Mouse (Mus musculus) liver, embryonic 12.5 days (tissue): ENCODE measurements at regions not wholly inside any gene's neighbourhood (a gene's known extent, or its start where the extent isn't known, plus 50 kb on each side); places are given as distances from the start of the nearest gene placed in this dataset.

Source experiments
- ATAC-seq: fragments of 200-750 bp; cut with Nextera tagmentation; 2 replicates; pipeline ENCODE4 v1.8.0; 2017; ENCODE audit warnings: moderate number of reproducible peaks, mild to moderate bottlenecking, moderate library complexity
- H3K27ac ChIP-seq: fragments of 300-500 bp; sonication (generic); 2 replicates; pipeline ENCODE4 v1.5.1; 2016; ENCODE audit warnings: mild to moderate bottlenecking
- H3K27me3 ChIP-seq: fragments of 300-500 bp; sonication (generic); replicated peaks from 2 replicates; pipeline ENCODE4 v1.6.1; 2016; ENCODE audit warnings: mild to moderate bottlenecking, moderate library complexity
- H3K36me3 ChIP-seq: fragments of 300-500 bp; sonication (generic); 2 replicates; pipeline ENCODE4 v1.6.1; 2016; ENCODE audit warnings: mild to moderate bottlenecking, moderate library complexity
- H3K4me1 ChIP-seq: fragments of 300-500 bp; sonication (generic); 2 replicates; pipeline ENCODE4 v1.6.1; 2016
- H3K4me2 ChIP-seq: fragments of 300-500 bp; sonication (generic); 2 replicates; pipeline ENCODE4 v1.6.1; 2016; ENCODE audit warnings: mild to moderate bottlenecking, moderate library complexity
- H3K4me3 ChIP-seq: fragments of 300-500 bp; sonication (generic); 2 replicates; pipeline ENCODE4 v1.5.1; 2016; ENCODE audit warnings: mild to moderate bottlenecking, moderate library complexity
- H3K9ac ChIP-seq: fragments of 300-500 bp; sonication (generic); 2 replicates; pipeline ENCODE4 v1.6.1; 2016; ENCODE audit warnings: mild to moderate bottlenecking, moderate library complexity
- H3K9me3 ChIP-seq: fragments of 300-500 bp; sonication (generic); replicated peaks from 2 replicates; pipeline ENCODE4 v1.6.1; 2016; ENCODE audit warnings: mild to moderate bottlenecking, moderate library complexity
- WGBS: fragments of 180-500 bp; shearing (Covaris S2); methylation state at CpG from one replicate; pipeline ENCODE4 v1.1.7; 2016; ENCODE audit not compliant: insufficient replicate concordance; 5-methylcytosine and 5-hydroxymethylcytosine counted together

DNA sequence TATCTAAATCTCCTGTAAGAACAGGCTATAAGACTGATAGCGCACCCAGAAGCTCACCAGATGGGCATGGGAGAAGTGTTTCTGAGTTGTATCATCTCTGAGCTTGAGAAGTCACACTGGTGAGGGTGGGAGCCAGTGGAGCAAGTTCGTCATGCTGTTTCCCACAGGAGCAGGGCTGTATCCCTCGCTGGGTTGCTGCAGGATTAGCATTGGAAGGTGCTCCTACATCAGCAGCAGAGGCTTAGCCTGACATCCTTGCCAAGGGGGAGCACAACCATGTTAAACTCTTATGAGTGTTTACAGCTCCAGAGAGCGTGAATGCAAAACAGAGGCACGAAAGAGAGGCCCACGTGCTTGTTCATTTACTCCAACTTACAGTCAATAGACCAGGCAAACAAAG lies 395.4 kb upstream of the Atp11b start:
- no peak for ATAC-seq

DNA sequence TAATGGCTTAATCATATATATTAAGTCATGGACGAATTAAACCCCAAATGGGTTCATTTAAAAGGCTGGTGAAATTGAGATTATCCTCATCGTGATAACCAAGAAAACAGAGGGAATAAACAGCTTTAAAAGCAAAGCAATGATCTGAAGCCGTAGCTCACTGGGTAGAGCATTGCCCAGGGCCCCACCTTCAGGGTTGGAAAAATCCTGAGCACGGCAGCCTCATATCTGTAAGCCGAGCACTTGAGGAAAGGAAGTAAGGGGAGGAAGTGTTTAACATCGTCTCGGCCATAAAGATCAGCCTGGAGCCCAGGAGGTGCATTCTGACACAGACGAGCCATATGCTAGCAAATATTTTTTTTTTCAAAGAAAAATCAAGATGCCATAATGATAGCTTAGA lies 394.6 kb upstream of the Atp11b start:
- WGBS: 32% methylated on average over 8 of the region's 8 CpGs
- no peaks in the 10 kb centered on the region for H3K4me1 ChIP-seq
- ATAC-seq: no peak
- no peak overlapping the region for H3K4me3 ChIP-seq
- H3K36me3 ChIP-seq: no peaks in the 10 kb centered on the region
- H3K9me3 ChIP-seq: no peaks in the 10 kb centered on the region
- no peaks in the 10 kb centered on the region for H3K27me3 ChIP-seq
- no peak overlapping the region for H3K27ac ChIP-seq
- H3K9ac ChIP-seq: no peak overlapping the region
- no peak overlapping the region for H3K4me2 ChIP-seq

More for the DNA sequence above, 395.4 kb upstream of the Atp11b start:
- H3K27ac ChIP-seq: no peak overlapping the region
- no peaks in the 10 kb centered on the region for H3K36me3 ChIP-seq
- H3K4me1 ChIP-seq: no peaks in the 10 kb centered on the region
- no peaks in the 10 kb centered on the region for H3K27me3 ChIP-seq
- H3K4me3 ChIP-seq: no peak overlapping the region
- H3K9me3 ChIP-seq: no peaks in the 10 kb centered on the region
- WGBS: 65% methylated on average over 6 of the region's 6 CpGs
- no peak overlapping the region for H3K4me2 ChIP-seq
- H3K9ac ChIP-seq: no peak overlapping the region

DNA sequence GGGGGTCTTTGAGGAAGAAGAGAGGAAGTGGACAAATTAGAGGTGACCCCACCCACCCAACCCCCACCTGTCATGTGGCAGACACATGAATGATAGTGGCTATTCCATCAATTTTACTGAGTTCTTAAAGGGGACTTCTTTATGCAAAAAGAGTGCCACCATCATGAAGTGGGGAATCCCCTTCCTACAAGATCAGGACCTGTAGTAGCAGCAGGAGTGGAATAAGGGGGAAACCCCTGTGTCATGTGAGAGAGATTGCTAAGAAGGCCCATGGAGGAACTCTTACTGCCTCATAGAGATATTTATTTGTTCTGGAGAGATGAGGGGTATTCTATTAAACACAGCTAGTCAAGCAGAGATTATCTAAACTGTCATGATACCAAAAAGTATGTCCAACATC lies 393.4 kb upstream of the Atp11b start:
- no peak for ATAC-seq

DNA sequence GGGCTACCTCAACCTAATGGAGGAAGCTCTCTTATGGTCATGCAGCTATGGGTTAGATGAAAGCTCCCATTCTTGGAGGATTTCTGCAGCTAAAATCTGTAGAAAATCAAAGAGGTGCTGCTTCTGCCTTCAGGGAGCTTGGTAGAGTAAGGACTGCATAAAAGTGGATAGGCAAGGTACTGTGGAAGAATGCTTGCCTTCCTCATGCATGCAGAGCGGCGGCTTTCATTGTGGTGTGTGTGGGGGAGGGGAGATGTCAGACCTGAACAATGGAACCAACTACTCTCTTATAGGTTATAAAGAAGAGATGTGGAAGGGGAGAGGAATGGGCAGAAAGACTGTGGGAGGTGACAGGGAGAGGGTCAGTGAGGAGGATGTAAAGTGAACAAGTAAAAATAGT lies 392.8 kb upstream of the Atp11b start:
- Histone ChIP-seq H3K36me3 (no peaks in the 10 kb centered on the region), H3K9ac (no peak overlapping the region), H3K4me2 (no peak overlapping the region), H3K9me3 (no peaks in the 10 kb centered on the region), H3K4me1 (no peaks in the 10 kb centered on the region), H3K27ac (no peak overlapping the region), H3K4me3 (no peak overlapping the region), H3K27me3 (no peaks in the 10 kb centered on the region)
- ATAC-seq: no peak
- WGBS: 80% methylated on average over 2 of the region's 2 CpGs

More for the DNA sequence above, 393.4 kb upstream of the Atp11b start:
- no peaks in the 10 kb centered on the region for H3K9me3 ChIP-seq
- no peaks in the 10 kb centered on the region for H3K36me3 ChIP-seq
- H3K9ac ChIP-seq: no peak overlapping the region
- no peak overlapping the region for H3K4me3 ChIP-seq
- no peaks in the 10 kb centered on the region for H3K4me1 ChIP-seq
- H3K4me2 ChIP-seq: no peak overlapping the region
- H3K27me3 ChIP-seq: no peaks in the 10 kb centered on the region
- H3K27ac ChIP-seq: no peak overlapping the region

DNA sequence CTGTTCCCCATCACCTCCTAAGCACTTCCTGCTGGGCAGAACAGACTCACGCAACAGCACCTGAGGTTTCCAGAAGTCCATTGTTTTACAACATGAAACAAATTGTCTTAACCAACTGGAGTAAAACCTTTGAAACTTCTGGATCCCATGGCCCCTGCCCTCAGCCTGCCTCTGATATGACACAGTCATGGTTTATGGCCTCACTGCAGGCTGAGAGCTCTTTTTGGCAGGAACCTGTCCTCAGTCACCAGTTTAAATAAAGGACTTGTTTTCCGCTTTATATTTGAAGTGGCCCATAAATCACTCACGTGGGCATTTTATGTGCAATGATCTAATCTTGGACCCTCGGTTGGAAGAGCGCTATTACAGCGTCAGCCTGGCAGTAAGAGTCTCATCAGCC lies 388.5 kb upstream of the Atp11b start:
- no peaks in the 10 kb centered on the region for H3K36me3 ChIP-seq
- no peak overlapping the region for H3K9ac ChIP-seq
- H3K27ac ChIP-seq: no peak overlapping the region
- no peak overlapping the region for H3K4me3 ChIP-seq
- WGBS: 72% methylated on average over 6 of the region's 6 CpGs
- ATAC-seq: no peak
- no peak overlapping the region for H3K4me2 ChIP-seq
- no peaks in the 10 kb centered on the region for H3K4me1 ChIP-seq
- no peaks in the 10 kb centered on the region for H3K9me3 ChIP-seq
- no peaks in the 10 kb centered on the region for H3K27me3 ChIP-seq

- Histone ChIP-seq H3K27me3 (no peaks in the 10 kb centered on the region), H3K4me3 (no peak overlapping the region), H3K36me3 (no peaks in the 10 kb centered on the region), H3K27ac (no peak overlapping the region), H3K9ac (no peak overlapping the region), H3K9me3 (no peaks in the 10 kb centered on the region), H3K4me2 (no peak overlapping the region), H3K4me1 (no peaks in the 10 kb centered on the region)
- no peak for ATAC-seq
- 66% methylated on average over 1 of the region's 1 CpGs for WGBS
These were observed 381.6 kb upstream of the Atp11b start for GRCm38 (mm10) chr3:35372276-35372675.

GRCm38 (mm10) chr3:35387386-35387785 lies 366.5 kb upstream of the Atp11b start:
- Histone ChIP-seq H3K4me2 (no peak overlapping the region), H3K36me3 (no peaks in the 10 kb centered on the region), H3K27me3 (no peaks in the 10 kb centered on the region), H3K27ac (no peak overlapping the region), H3K9ac (no peak overlapping the region), H3K9me3 (no peaks in the 10 kb centered on the region), H3K4me3 (no peak overlapping the region), H3K4me1 (no peaks in the 10 kb centered on the region)
- ATAC-seq: no peak
- WGBS: 56% methylated on average over 5 of the region's 5 CpGs

- no peak overlapping the region for H3K9ac ChIP-seq
- H3K4me3 ChIP-seq: no peak overlapping the region
- WGBS: 82% methylated on average over 2 of the region's 2 CpGs
- H3K9me3 ChIP-seq: no peaks in the 10 kb centered on the region
- H3K27me3 ChIP-seq: no peaks in the 10 kb centered on the region
- H3K4me2 ChIP-seq: no peak overlapping the region
- H3K36me3 ChIP-seq: no peaks in the 10 kb centered on the region
- ATAC-seq: no peak
- no peaks in the 10 kb centered on the region for H3K4me1 ChIP-seq
- H3K27ac ChIP-seq: no peak overlapping the region
These were observed 361.2 kb upstream of the Atp11b start for GRCm38 (mm10) chr3:35392657-35393056.

DNA sequence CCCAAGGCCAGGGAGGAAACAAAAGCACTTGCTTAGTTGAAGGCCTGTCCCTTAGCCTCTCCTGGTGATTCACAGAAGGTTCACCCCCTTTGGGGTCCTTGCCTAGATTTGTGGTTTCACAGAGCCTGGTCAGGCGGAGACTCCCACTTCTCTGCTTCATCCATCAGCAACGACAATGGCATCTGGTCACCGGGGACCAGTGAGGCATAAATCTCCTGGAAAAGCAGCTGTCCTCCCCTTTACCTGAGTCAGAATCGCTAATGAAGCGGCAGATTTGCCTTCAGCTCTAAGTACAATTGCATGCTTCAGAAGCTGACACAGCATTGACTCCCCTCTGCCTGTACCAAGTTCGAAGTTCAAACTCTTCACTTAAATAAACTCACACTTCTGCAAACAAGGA lies 353.7 kb upstream of the Atp11b start:
- no peak overlapping the region for H3K4me3 ChIP-seq
- no peaks in the 10 kb centered on the region for H3K36me3 ChIP-seq
- H3K9ac ChIP-seq: no peak overlapping the region
- no peaks in the 10 kb centered on the region for H3K9me3 ChIP-seq
- H3K4me2 ChIP-seq: no peak overlapping the region
- H3K4me1 ChIP-seq: no peaks in the 10 kb centered on the region
- no peak for ATAC-seq
- 64% methylated on average over 6 of the region's 6 CpGs for WGBS
- no peaks in the 10 kb centered on the region for H3K27me3 ChIP-seq
- no peak overlapping the region for H3K27ac ChIP-seq

DNA sequence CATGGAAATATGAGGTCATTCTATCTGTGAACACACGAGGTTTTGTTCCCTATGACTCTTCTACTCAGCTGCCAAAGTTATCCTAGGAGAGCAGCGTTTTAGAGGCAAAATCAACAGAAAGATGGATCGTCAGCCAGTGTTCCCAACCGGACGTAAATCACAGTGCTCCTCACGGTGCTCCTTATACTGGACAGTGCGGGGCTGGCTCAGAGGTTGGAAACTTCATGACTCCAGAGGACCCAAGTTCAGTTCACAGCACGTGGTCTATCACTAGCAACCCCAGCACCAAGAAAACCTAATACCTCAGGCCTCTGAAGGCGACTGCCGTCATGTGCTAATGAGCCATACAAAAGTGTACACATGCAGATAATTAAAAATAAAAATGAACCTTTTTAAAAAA lies 351.2 kb upstream of the Atp11b start:
- Histone ChIP-seq H3K27ac (no peak overlapping the region), H3K27me3 (no peaks in the 10 kb centered on the region), H3K4me1 (no peaks in the 10 kb centered on the region), H3K9me3 (no peaks in the 10 kb centered on the region), H3K9ac (no peak overlapping the region), H3K4me2 (no peak overlapping the region), H3K36me3 (no peaks in the 10 kb centered on the region), H3K4me3 (no peak overlapping the region)
- WGBS: 75% methylated on average over 10 of the region's 10 CpGs
- no peak for ATAC-seq

DNA sequence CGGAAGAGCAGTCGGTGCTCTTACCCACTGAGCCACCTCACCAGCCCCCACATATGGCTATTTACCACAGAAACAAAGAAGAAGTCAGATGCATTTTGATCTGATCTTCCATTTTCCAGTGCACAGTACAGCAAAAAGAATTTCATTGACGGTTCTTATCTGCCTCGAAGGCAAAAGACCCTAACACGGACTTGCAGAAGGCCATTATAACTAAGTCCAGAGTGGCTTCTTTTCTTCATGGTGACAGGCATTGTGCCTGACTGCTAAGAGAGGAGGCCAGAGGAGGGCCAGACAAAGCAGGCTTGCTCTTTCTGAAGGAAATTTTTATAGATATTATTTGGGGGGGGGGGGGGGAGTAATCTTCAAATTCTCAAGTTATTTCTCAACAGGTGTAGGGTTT lies 350.0 kb upstream of the Atp11b start:
- no peak overlapping the region for H3K4me2 ChIP-seq
- no peaks in the 10 kb centered on the region for H3K4me1 ChIP-seq
- H3K36me3 ChIP-seq: no peaks in the 10 kb centered on the region
- WGBS: 78% methylated on average over 5 of the region's 5 CpGs
- no peak overlapping the region for H3K27ac ChIP-seq
- no peak overlapping the region for H3K4me3 ChIP-seq
- no peak overlapping the region for H3K9ac ChIP-seq
- no peaks in the 10 kb centered on the region for H3K9me3 ChIP-seq
- no peak for ATAC-seq
- no peaks in the 10 kb centered on the region for H3K27me3 ChIP-seq

GRCm38 (mm10) chr3:35404492-35405390 lies 349.2 kb upstream of the Atp11b start:
- ATAC-seq: no peak
- Histone ChIP-seq H3K4me1 (no peaks in the 10 kb centered on the region), H3K36me3 (no peaks in the 10 kb centered on the region), H3K9ac (no peak overlapping the region), H3K9me3 (no peaks in the 10 kb centered on the region), H3K27me3 (no peaks in the 10 kb centered on the region), H3K4me2 (no peak overlapping the region), H3K27ac (no peak overlapping the region), H3K4me3 (no peak overlapping the region)
- 38% methylated on average over 10 of the region's 10 CpGs for WGBS

GRCm38 (mm10) chr3:35405621-35406079 lies 348.3 kb upstream of the Atp11b start:
- no peaks in the 10 kb centered on the region for H3K27me3 ChIP-seq
- H3K4me3 ChIP-seq: no peak overlapping the region
- no peaks in the 10 kb centered on the region for H3K36me3 ChIP-seq
- ATAC-seq: no peak
- H3K9ac ChIP-seq: no peak overlapping the region
- 69% methylated on average over 14 of the region's 14 CpGs for WGBS
- no peaks in the 10 kb centered on the region for H3K4me1 ChIP-seq
- no peaks in the 10 kb centered on the region for H3K9me3 ChIP-seq
- no peak overlapping the region for H3K4me2 ChIP-seq
- no peak overlapping the region for H3K27ac ChIP-seq
